Mouse (Mus musculus): Measurements from ENCODE around the gene Ifne.

GRCm38 (mm10) chr4:88876520-88876919 is 3.5 kb downstream of the Ifne start:
- TF ChIP-seq TCF12 (IDR thresholded peaks at IDR 0.05; ENCODE audit: low read depth, low read length) (no peak), POLR2A (IDR thresholded peaks at IDR 0.05; ENCODE audit: low read depth, low read length) (no peak), CTCF (conservative IDR thresholded peaks at IDR 0.05 in 1 of 2, IDR thresholded peaks at IDR 0.05 in 1 of 2; ENCODE audit: low read depth in 2 of 2, low read length in 2 of 2) (peak in 1 of 2 experiments; percentile 46; a peak in 2 of 4 replicates), CHD2 (IDR thresholded peaks at IDR 0.05; ENCODE audit: low read length) (no peak)
